Mouse (Mus musculus): ENCODE measurements around the gene Hist1h4c. TPM values are rescaled to one million over a fixed set of nuclear protein-coding genes. Genes with fewer than 3 reads are reported as not detected.
"Not testable (repeated sequence)": the region's sequence is repeated elsewhere in the genome, so short reads cannot be mapped to it uniquely, and the experiment has no call there.

The Hist1h4c gene
- polyA plus RNA-seq, 1 experiment from 2014 or later: 8.2 TPM

DNA sequence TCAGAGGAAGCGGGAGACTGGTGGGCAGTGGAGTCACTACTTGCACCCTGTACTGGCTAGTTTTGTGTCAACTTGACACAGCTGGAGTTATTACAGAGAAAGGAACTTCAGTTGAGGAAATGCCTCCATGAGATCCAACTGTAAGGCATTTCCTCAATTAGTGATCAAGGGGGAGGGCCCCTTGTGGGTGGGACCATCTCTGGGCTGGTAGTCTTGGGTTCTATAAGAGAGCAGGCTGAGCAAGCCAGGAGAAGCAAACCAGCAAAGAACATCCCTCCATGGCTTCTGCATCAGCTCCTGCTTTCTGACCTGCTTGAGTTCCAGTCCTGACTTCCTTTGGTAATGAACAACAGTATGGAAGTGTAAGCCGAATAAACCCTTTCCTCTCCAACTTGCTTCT is 4.5 kb upstream of the Hist1h4c start:
- H3K9me3 ChIP-seq; H3K27ac ChIP-seq; H3K4me2 ChIP-seq; H3K9ac ChIP-seq; ATAC-seq (ENCODE audit: borderline replicate concordance, extremely low read depth, low FRiP score, low TSS enrichment); H3K36me3 ChIP-seq; H3K4me3 ChIP-seq; H3K27me3 ChIP-seq: not testable (repeated sequence)
- peaks cover 12% of the 10 kb centered on the region for H3K4me1 ChIP-seq
- WGBS: 84% methylated on average over 2 of the region's 2 CpGs

DNA sequence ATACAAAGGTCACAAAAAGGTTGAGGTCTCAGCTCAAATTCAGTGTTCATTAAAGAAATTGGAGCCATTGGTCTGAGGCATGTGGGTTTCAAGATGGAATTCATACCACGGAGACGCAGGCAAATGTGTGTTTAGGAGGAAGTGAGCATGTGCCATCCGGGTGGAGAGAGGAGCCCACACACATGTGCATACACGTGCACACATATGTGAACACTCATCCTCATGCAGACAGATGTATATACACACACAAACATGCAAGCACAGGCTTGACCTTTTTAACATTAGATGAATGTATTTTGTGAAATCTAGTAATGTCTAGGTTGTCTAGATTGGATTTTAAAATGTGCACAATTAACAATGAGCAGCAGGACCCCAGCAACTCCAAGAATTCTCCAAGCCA is 4.0 kb upstream of the Hist1h4c start:
- H3K9ac ChIP-seq: no peak overlapping the region
- H3K9me3 ChIP-seq: no peaks in the 10 kb centered on the region
- no peak overlapping the region for H3K4me3 ChIP-seq
- H3K4me1 ChIP-seq: peaks cover 12% of the 10 kb centered on the region
- WGBS: 76% methylated on average over 4 of the region's 4 CpGs
- H3K27me3 ChIP-seq: no peaks in the 10 kb centered on the region
- no peak for ATAC-seq (ENCODE audit: borderline replicate concordance, extremely low read depth, low FRiP score, low TSS enrichment)
- no peak overlapping the region for H3K4me2 ChIP-seq
- no peak overlapping the region for H3K27ac ChIP-seq
- H3K36me3 ChIP-seq: no peaks in the 10 kb centered on the region

DNA sequence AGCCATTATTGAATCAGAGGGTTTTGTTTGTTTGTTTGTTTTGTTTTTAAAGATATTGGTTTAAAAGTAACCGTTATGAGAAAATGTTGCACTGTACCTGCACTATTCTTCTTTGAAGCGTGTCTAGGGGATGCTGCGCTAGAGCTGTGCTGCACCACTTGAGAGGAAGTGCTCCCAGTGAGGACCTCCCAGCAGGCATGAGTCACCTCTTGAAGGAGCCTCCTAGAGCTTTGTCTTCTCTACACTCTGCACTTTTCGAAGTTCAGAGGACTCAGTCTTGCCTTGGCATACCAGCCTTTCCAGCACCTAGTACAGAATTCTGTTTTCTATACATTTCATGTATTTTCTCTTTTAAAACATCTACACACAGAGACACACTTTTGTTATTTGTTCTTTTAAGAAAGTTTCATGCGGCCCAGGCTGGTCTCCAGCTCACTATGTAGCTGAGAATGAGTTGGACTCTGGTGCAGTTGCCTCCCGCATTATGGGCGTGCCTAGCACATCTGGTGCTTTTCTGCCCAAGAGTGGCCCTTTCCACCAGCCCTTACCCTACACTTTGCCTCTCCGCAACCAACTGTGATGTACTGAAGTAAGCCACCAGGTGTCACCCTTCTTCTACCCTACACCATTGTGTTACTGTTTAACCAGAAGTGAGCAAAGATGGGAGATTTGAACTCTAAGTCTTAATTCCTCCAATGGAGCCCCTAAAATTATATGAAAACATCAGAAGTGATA is 2.7 kb upstream of the Hist1h4c start:
- Histone ChIP-seq H3K4me1 (peaks cover 20% of the 10 kb centered on the region), H3K36me3 (no peaks in the 10 kb centered on the region), H3K9me3 (no peaks in the 10 kb centered on the region), H3K4me3 (no peak overlapping the region), H3K4me2 (no peak overlapping the region), H3K27me3 (no peaks in the 10 kb centered on the region), H3K9ac (no peak overlapping the region), H3K27ac (no peak overlapping the region)
- 21% methylated on average over 8 of the region's 8 CpGs for WGBS
- peak; percentile 29; the same call in 1 of the 2 replicates for ATAC-seq (ENCODE audit: borderline replicate concordance, extremely low read depth, low FRiP score, low TSS enrichment)

DNA sequence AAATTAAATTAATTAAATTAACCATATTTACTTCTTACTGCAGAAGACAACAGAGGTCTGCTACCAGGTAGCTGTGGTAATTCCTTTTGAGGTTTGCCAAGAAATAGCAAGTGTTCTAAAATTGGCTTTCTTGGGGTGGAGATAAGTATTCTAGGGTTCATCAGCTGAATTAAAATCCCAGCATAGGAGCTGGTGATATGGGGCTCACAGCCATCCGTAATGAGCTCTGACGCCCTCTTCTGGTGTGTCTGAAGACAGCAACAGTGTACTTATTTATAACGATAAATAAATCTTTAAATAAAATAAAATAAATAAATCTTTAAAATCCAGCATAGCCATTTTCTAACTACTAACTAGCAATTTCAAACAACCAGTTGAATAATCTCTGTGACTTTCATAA is 1.5 kb upstream of the Hist1h4c start:
- Histone ChIP-seq H3K4me2 (no peak overlapping the region), H3K9me3 (no peaks in the 10 kb centered on the region), H3K9ac (no peak overlapping the region), H3K27me3 (no peaks in the 10 kb centered on the region), H3K36me3 (no peaks in the 10 kb centered on the region), H3K27ac (no peak overlapping the region), H3K4me3 (no peak overlapping the region), H3K4me1 (peaks cover 26% of the 10 kb centered on the region)
- 68% methylated on average over 3 of the region's 3 CpGs for WGBS
- no peak for ATAC-seq (ENCODE audit: borderline replicate concordance, extremely low read depth, low FRiP score, low TSS enrichment)

DNA sequence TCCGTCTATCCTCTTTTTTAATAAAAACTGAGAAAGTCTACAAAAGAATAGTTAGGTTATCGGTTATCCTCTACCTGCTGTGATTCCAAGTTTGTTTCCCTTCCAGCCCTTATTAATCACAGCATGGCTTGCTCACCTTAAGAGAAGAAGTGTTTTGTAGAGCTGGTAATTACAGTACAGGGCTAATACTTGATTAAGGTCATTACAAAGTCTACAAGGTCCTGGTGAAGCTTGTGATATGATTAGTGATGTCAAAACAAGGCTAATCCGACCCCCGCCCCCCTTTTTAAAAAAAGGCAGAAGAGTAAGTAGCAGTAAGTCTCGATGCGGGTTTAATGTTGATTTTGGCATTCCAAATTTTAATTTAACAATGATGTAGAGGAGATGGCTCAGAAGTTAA is 742 bp upstream of the Hist1h4c start:
- 63% methylated on average over 6 of the region's 6 CpGs for WGBS
- ATAC-seq (ENCODE audit: borderline replicate concordance, extremely low read depth, low FRiP score, low TSS enrichment): no peak
- Histone ChIP-seq H3K36me3 (no peaks in the 10 kb centered on the region), H3K4me3 (0 out of 2 replicates have a peak overlapping the region, but pooled peaks have one; percentile 5), H3K4me2 (peak overlapping the region; percentile 46), H3K9me3 (no peaks in the 10 kb centered on the region), H3K27me3 (no peaks in the 10 kb centered on the region), H3K27ac (peak overlapping the region; percentile 90), H3K9ac (peak overlapping the region; percentile 32; the same call in 1 of the 2 replicates), H3K4me1 (peaks cover 26% of the 10 kb centered on the region)

DNA sequence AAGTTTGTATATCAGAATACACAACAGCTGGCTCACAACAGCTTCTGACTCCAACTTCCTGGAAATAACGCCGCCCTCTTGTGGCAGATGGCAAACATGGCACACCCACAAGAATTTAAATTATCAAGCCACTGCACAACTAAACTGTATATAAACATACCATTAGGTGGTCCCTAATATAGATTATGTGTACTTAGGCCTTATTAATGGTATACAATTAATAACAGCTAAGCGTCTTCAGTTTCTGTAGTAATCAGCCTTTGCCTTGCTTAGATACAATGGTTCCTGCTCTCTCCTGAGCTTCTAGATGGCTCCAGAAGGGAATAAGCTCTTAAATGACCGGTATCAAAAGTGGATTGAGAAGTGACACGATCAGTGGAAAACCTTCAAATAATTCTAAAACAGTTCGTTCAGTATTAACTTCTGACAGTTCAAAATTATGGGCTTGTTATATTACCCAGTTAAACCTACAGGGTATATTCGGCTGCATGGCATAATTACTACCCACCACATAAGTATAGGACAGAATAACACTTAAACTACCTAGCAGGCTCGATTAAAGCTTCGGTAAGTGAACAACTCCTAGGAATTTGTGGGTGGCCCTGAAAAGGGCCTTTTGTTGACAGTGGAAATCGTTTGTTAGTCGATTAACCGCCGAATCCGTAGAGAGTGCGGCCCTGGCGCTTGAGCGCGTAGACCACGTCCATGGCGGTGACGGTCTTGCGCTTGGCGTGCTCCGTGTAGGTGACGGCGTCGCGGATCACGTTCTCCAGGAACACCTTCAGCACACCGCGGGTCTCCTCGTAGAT is 559 bp downstream of the Hist1h4c start:
- Histone ChIP-seq H3K4me2 (peak overlapping the region; percentile 55), H3K27me3 (no peaks in the 10 kb centered on the region), H3K9ac (peak overlapping the region; percentile 51), H3K4me3 (peak overlapping the region; percentile 41), H3K9me3 (no peaks in the 10 kb centered on the region), H3K27ac (peak overlapping the region; percentile 94), H3K4me1 (peaks cover 26% of the 10 kb centered on the region), H3K36me3 (no peaks in the 10 kb centered on the region)
- under 1% methylated on average over 28 of the region's 32 CpGs for WGBS
- peak; percentile 43; the same call in 1 of the 2 replicates for ATAC-seq (ENCODE audit: borderline replicate concordance, extremely low read depth, low FRiP score, low TSS enrichment)

DNA sequence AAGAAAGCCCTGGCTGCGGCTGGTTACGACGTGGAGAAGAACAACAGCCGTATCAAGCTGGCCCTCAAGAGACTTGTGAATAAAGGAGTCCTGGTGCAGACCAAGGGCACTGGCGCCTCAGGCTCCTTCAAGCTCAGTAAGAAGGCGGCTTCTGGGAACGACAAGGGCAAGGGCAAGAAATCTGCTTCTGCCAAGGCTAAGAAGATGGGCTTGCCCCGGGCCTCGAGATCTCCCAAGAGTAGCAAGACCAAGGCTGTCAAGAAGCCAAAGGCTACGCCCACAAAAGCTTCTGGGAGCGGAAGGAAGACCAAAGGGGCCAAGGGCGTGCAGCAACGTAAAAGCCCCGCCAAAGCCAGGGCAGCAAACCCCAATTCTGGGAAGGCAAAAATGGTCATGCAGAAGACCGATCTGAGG is 2.2 kb downstream of the Hist1h4c start:
- H3K9ac ChIP-seq: no peak overlapping the region
- peak overlapping the region; percentile 50 for H3K27ac ChIP-seq
- WGBS: 54% methylated on average over 15 of the region's 15 CpGs

DNA sequence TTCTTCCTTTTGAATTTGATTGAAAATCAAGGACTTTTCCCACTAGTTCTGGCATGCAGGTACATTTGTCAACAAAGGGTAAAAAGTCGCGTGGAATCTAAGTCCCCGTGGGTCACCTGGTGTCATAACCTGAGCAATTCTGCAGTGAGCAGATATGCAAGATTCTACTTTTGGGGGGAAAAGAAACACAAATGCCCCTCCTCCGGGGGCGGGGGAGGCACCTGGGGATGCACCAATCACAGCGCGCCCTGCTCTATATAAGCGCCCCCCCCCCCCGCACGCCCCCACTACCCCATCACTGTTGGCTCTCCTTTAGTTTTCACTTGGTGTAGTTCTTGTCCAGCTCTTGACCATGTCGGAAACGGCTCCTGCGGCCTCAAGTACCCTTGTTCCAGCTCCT is 2.7 kb downstream of the Hist1h4c start, which contains the start of gene Hist1h1t:
Gene Hist1h1t, plus strand, starts transcription at position 301 of the 400 bp plus-strand sequence.
- no peak within 1 kb of the TSS for H3K4me3 ChIP-seq
- whole genome bisulfite sequencing: 46% methylated on average over 13 of the region's 13 CpGs
- H3K27ac ChIP-seq: peak within 1 kb of the TSS; percentile 50
- H3K27me3 ChIP-seq: no peaks in the 10 kb centered on the region
- H3K9ac ChIP-seq: no peak within 1 kb of the TSS
- no peaks in the 10 kb centered on the region for H3K9me3 ChIP-seq
- no peak for ATAC-seq (ENCODE audit: borderline replicate concordance, extremely low read depth, low FRiP score, low TSS enrichment)
- no peaks in the 10 kb centered on the region for H3K36me3 ChIP-seq
- H3K4me2 ChIP-seq: peak within 1 kb of the TSS; percentile 25
- peaks cover 21% of the 10 kb centered on the region for H3K4me1 ChIP-seq

More for the DNA sequence above, 2.2 kb downstream of the Hist1h4c start:
- Histone ChIP-seq H3K36me3 (no peaks in the 10 kb centered on the region), H3K4me1 (peaks cover 25% of the 10 kb centered on the region), H3K27me3 (no peaks in the 10 kb centered on the region), H3K4me2 (peak overlapping the region; percentile 25), H3K4me3 (no peak overlapping the region), H3K9me3 (no peaks in the 10 kb centered on the region)
- ATAC-seq (ENCODE audit: borderline replicate concordance, extremely low read depth, low FRiP score, low TSS enrichment): no peak

DNA sequence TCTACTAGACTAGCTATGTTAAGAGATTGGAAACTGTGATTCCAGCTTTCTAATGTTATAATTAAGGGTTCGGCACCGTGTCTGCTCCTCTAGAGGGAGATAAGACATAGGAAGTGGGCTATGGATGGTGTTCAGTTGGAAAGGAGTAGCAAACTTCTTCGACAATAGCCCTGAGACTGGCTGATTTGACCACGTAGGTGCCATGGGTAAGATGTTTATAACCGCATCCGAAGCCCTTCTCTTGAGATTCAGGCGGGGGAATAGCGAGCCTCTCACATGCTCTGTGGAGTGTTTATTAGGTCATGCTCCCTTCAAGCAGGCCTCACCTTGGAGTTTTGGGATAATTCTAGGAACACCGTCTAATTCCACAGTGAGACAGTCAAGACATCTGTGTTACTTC is 3.3 kb downstream of the Hist1h4c start:
- no peak for ATAC-seq (ENCODE audit: borderline replicate concordance, extremely low read depth, low FRiP score, low TSS enrichment)
- Histone ChIP-seq H3K9ac (no peak overlapping the region), H3K4me1 (peaks cover 21% of the 10 kb centered on the region), H3K27me3 (no peaks in the 10 kb centered on the region), H3K36me3 (no peaks in the 10 kb centered on the region), H3K4me2 (no peak overlapping the region), H3K27ac (no peak overlapping the region), H3K4me3 (no peak overlapping the region), H3K9me3 (no peaks in the 10 kb centered on the region)
- WGBS: 89% methylated on average over 9 of the region's 9 CpGs

DNA sequence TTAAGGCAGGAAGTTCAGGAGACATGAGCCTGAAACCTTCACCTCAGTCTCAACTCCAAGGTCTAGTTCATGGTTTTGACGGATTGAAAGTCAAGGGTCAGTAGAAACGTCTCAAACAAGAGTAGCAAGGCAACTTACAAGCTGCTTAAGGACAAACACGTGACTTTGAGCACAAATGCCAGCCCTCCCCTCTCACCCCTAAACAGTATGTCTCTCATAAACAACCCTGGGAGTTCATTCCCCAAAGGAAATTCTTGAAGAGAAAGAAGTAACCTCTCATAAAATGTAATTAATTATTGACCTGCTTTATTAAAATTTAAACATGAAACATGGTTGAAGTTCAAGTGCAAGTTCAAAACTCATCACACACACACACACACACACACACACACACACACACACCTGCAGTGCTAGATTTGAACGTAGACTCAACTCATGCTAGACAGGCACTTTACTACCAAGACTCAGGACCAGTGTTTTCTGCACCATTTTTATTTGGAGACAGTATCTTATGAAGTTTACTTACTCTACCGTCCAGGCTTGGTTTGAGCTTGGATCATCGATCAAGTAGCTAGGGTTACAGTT is 4.3 kb downstream of the Hist1h4c start:
- Histone ChIP-seq H3K9me3 (no peaks in the 10 kb centered on the region), H3K4me2 (no peak overlapping the region), H3K36me3 (no peaks in the 10 kb centered on the region), H3K27me3 (no peaks in the 10 kb centered on the region), H3K27ac (no peak overlapping the region), H3K4me3 (no peak overlapping the region), H3K9ac (no peak overlapping the region), H3K4me1 (peaks cover 17% of the 10 kb centered on the region)
- WGBS: 66% methylated on average over 6 of the region's 6 CpGs
- ATAC-seq (ENCODE audit: borderline replicate concordance, extremely low read depth, low FRiP score, low TSS enrichment): no peak

DNA sequence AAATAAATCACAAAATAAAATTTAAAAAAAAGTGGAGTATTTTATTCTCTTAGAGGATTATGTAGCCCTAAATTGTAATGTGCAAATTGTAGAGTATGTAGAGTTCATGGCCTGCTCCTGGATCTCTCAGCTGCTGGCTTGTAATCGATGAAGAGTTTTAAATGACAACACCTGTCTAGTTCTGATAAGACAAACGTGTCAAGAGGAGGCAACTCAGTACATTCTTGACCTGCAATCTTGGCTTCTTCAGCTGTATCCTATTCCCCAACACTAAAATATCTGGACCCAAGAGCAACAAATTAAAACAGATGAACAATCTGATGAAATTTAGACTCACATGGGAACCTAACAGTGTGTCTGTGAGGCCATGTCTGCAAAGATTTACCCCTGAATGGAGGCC is 8.8 kb downstream of the Hist1h4c start:
- Histone ChIP-seq H3K4me2 (no peak overlapping the region), H3K27ac (no peak overlapping the region), H3K9me3 (no peaks in the 10 kb centered on the region), H3K27me3 (no peaks in the 10 kb centered on the region), H3K4me1 (peaks cover 7% of the 10 kb centered on the region), H3K9ac (no peak overlapping the region), H3K36me3 (no peaks in the 10 kb centered on the region), H3K4me3 (no peak overlapping the region)
- 57% methylated on average over 2 of the region's 2 CpGs for WGBS
- ATAC-seq (ENCODE audit: borderline replicate concordance, extremely low read depth, low FRiP score, low TSS enrichment): no peak

DNA sequence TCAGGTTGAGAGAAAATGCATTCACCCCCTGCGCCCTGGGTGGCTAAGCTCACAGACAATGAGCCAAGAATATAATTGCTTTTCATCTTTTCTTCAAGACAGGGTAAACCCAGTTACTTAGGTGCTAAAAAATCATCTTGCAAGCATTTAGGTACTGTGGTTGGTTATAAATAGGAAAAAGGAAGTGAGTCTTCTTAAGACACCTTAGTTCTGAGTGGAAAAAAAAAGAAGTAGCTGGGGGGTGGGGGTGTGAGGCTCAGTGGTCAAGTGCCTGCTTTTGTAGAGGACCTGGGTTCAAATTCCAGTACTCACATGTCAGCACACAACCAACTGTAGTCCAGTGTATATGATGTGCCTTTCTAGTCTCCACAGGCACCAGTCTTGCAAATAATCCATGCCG is 9.3 kb downstream of the Hist1h4c start:
- WGBS: 95% methylated on average over 2 of the region's 2 CpGs
- ATAC-seq (ENCODE audit: borderline replicate concordance, extremely low read depth, low FRiP score, low TSS enrichment): no peak

More for the DNA sequence above, 9.3 kb downstream of the Hist1h4c start:
- H3K9me3 ChIP-seq: no peaks in the 10 kb centered on the region
- H3K36me3 ChIP-seq: no peaks in the 10 kb centered on the region
- H3K27ac ChIP-seq: no peak overlapping the region
- no peaks in the 10 kb centered on the region for H3K27me3 ChIP-seq
- no peak overlapping the region for H3K4me2 ChIP-seq
- H3K4me3 ChIP-seq: no peak overlapping the region
- H3K9ac ChIP-seq: no peak overlapping the region
- peaks cover 7% of the 10 kb centered on the region for H3K4me1 ChIP-seq

Data from lung, embryonic 15.5 days (tissue).